Mouse (Mus musculus) testis, adult 2 months (tissue): ENCODE data around the gene Kif3a.

Experiments
- CTCF ChIP-seq: fragments of 200-500 bp; IDR thresholded peaks from 2 replicates; pipeline ENCODE4 v1.5.1; 2012; ENCODE audit warnings: low read depth, mild to moderate bottlenecking, inconsistent platforms, low read length, moderate library complexity; ENCODE audit not compliant: control insufficient read depth, insufficient read depth, insufficient replicate concordance
- POLR2A ChIP-seq: fragments of 200-500 bp; IDR thresholded peaks from 2 replicates; pipeline ENCODE4 v1.6.1; 2012; ENCODE audit warnings: low read depth, mild to moderate bottlenecking, inconsistent platforms, low read length, moderate library complexity; ENCODE audit not compliant: control insufficient read depth

DNA sequence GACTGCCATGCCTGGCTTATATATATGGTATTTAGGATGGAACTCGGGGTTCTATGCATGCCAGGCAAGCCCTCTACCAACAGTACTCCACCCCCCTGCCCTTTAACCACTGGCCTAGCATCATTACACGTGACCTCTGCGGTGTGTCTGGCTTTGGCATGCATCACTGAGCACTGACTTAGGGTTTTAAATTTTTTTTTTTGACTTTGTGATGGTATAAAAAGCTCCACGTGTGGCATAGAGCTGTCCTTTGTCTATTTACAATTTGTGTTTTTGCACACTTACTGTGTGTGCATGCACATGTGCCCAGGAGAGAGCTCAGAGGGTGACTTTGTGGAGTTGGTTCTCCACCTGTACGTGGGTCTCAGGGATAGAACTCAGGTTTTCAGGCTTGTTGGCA, 76.8 kb downstream of the Kif3a start:
- TF ChIP-seq POLR2A (no peak), CTCF (no peak)
